Mouse (Mus musculus) small intestine, adult 2 months (tissue): ENCODE results near the gene Sh3pxd2a. TPM values are rescaled to one million over a fixed set of nuclear protein-coding genes. Genes with fewer than 3 reads are reported as not detected.

Experiments used
- H3K27ac ChIP-seq: fragments of 200-500 bp; 2 replicates; pipeline ENCODE4 v1.5.1; 2012; ENCODE audit warnings: low read depth, low read length, control low read depth, inconsistent platforms; ENCODE audit not compliant: insufficient read depth
- H3K27me3 ChIP-seq: fragments of 200-500 bp; 2 replicates; pipeline ENCODE4 v1.6.1; 2012; ENCODE audit warnings: mild to moderate bottlenecking, moderate library complexity, low read length, inconsistent platforms; ENCODE audit not compliant: control insufficient read depth, insufficient read depth
- H3K36me3 ChIP-seq: fragments of 200-500 bp; 2 replicates; pipeline ENCODE4 v1.6.1; 2012; ENCODE audit warnings: mild to moderate bottlenecking, low read length, control low read depth, inconsistent platforms; ENCODE audit not compliant: control insufficient read depth, insufficient read depth
- H3K4me1 ChIP-seq: fragments of 200-500 bp; 2 replicates; pipeline ENCODE4 v1.6.1; 2012; ENCODE audit warnings: low read length, inconsistent platforms, mixed read lengths; ENCODE audit not compliant: control insufficient read depth, insufficient read depth, insufficient read length
- H3K4me3 ChIP-seq: fragments of 200-500 bp; 2 replicates; pipeline ENCODE4 v1.5.1; 2012; ENCODE audit warnings: low read depth, mild to moderate bottlenecking, control low read depth, inconsistent platforms, low read length, moderate library complexity
- CTCF ChIP-seq: fragments of 200-500 bp; IDR thresholded peaks from 2 replicates; pipeline ENCODE4 v1.5.1; 2012; ENCODE audit warnings: low read depth, mild to moderate bottlenecking, control low read depth, inconsistent platforms, low read length, moderate library complexity, mixed read lengths; ENCODE audit not compliant: insufficient replicate concordance, insufficient read length; ENCODE audit errors: extremely low read depth
- POLR2A ChIP-seq: fragments of 200-500 bp; IDR thresholded peaks from 2 replicates; pipeline ENCODE4 v1.6.1; 2012; ENCODE audit warnings: low read depth, mild to moderate bottlenecking, control low read depth, inconsistent platforms, low read length, moderate library complexity
- WGBS: fragments of 180-500 bp; shearing (Covaris S2); methylation state at CpG from one replicate; pipeline ENCODE4 v1.1.7; 2018; 5-methylcytosine and 5-hydroxymethylcytosine counted together
- polyA plus RNA-seq: library from polyadenylated mRNA; depleted of rRNA; stranded (reverse); fragments of >200 nt; gene quantifications from 2 replicates; pipeline ENCODE4 v1.2.3, GENCODE M21; 2012

The Sh3pxd2a gene
- polyA plus RNA-seq, 1 experiment: 6.3 TPM

GRCm38 (mm10) chr19:47306917-47307315, 157.3 kb downstream of the Sh3pxd2a start:
- Histone ChIP-seq H3K4me3 (no peak overlapping the region), H3K4me1 (peaks cover 2% of the 10 kb centered on the region; the same call in 1 of the 2 replicates), H3K36me3 (no peaks in the 10 kb centered on the region), H3K27ac (no peak overlapping the region), H3K27me3 (no peaks in the 10 kb centered on the region)
- WGBS: 78% methylated on average over 8 of the region's 8 CpGs
- no peak for TF ChIP-seq POLR2A

DNA sequence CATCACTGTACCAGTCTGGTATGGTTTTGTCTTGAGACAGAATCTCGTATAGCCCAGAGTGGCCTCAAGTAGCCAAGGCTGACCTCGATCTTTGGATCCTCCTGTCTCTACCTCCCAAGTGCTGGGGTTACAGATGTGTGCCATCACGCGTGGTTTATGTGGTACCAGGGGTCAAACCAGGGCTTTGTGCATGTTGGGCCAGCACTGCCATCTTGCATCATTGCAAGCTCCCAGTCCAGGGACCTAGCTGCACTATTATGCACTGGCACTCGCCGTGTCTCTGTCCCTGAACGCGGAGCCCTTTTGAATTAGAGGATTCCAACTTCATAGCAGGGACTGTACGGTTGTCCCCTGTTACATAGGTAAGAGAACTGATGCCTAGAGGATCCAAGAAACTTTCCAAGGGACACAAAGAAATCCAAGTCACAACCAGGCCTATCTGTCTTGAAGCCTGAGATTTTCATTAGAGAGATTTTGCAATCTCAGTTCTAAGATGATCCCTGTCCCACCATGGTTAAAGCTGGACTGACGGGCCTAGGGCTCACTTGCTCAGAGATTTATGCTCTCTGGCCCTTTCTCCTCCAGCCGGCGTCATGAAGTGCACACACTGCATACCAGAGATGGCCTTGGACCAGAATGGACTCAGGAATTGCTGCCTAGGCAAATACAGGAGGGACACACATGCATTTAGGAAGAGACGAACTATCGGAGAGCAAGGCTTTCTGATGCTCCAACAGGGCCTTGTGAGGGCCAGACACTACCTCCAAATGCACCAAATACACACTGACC, 157.9 kb downstream of the Sh3pxd2a start:
- Histone ChIP-seq H3K27ac (no peak overlapping the region), H3K4me1 (peaks cover 2% of the 10 kb centered on the region; the same call in 1 of the 2 replicates), H3K27me3 (no peaks in the 10 kb centered on the region), H3K4me3 (no peak overlapping the region), H3K36me3 (no peaks in the 10 kb centered on the region)
- 88% methylated on average over 14 of the region's 14 CpGs for whole genome bisulfite sequencing
- no peak for TF ChIP-seq CTCF
- no peak for TF ChIP-seq POLR2A

DNA sequence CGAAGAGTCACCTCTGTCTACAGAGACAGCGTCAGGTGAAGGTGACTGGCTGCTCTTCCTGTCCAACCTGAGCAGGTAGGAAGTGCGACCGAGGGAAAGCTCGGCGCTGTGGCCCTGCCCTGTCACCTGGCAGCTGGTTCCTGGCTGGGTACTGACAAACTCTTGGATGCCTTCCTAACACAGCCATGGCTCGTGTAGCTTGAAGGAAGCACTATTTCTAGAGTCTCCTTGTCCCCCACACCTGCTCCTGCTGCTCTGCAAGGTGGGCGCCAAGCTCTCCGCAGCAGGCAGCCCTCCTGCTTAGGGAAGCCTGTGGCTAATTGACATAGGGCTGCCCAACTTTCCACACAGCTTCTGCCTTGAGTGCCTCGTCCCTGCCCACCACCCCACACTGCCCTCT, 158.8 kb downstream of the Sh3pxd2a start:
- Histone ChIP-seq H3K27me3 (no peaks in the 10 kb centered on the region), H3K36me3 (no peaks in the 10 kb centered on the region), H3K4me1 (peaks cover 2% of the 10 kb centered on the region), H3K27ac (no peak overlapping the region), H3K4me3 (no peak overlapping the region)
- no peak for TF ChIP-seq POLR2A
- no peak for TF ChIP-seq CTCF
- WGBS: 67% methylated on average over 10 of the region's 10 CpGs

GRCm38 (mm10) chr19:47304170-47304745, 159.9 kb downstream of the Sh3pxd2a start:
- Histone ChIP-seq H3K4me1 (peaks cover 2% of the 10 kb centered on the region), H3K27me3 (no peaks in the 10 kb centered on the region), H3K36me3 (no peaks in the 10 kb centered on the region), H3K4me3 (no peak overlapping the region), H3K27ac (no peak overlapping the region)
- TF ChIP-seq POLR2A (no peak), CTCF (no peak)
- WGBS: 89% methylated on average over 5 of the region's 5 CpGs

DNA sequence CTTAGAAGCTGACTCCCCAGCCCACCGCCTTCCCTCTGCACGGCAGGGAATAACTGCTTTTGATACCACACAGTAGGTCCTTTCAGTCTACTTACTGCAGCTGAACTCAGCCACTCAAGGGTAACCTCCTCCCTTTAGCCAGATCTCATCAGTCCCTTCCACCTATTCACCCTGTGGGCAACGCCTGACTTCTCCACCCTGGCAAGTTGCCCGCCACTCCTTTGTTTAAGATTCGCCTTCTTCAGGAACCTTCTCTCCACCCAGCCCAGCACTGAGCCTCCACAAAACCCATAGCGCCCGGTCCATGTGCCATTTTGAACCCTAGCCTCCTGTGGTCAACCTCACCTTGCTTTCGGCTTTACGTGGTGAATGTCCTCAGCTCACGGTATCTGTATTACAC, 161.1 kb downstream of the Sh3pxd2a start:
- no peak for TF ChIP-seq POLR2A
- TF ChIP-seq CTCF: no peak
- Histone ChIP-seq H3K4me1 (peaks cover 2% of the 10 kb centered on the region), H3K27me3 (no peaks in the 10 kb centered on the region), H3K36me3 (no peaks in the 10 kb centered on the region), H3K4me3 (no peak overlapping the region), H3K27ac (no peak overlapping the region)
- WGBS: 69% methylated on average over 10 of the region's 10 CpGs

DNA sequence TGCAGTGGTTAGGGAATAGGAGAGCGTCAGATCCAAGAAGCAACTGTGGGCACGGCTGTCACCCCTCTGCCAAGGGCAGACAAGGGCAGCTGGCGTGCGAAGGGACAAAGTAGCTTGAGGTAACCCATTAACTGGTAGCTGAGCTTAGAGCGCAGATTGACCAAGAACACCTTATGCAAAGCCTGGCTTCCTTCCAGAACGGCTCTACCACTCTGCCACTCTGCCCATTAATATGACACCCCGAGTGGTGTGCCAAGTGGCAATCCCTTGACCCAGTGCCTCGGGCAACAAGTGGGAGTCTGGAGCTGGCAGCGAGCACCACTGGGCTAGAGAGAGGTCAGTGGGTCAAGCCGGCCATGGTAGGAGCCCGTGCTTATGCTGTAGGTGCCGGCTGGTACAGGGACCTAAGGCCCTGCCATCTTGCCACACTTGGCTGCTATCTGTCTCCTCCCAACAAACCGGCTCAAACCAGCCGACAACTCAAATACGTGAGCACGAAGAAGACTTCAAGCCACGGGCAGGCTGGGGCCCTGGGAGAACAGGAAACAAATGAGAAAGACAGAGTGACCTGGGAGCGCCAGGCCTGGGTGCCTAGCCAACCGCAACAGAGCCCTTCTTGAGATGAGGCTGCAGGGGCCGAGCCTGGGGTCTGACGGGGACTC, 161.9 kb downstream of the Sh3pxd2a start:
- whole genome bisulfite sequencing: 70% methylated on average over 21 of the region's 21 CpGs
- Histone ChIP-seq H3K36me3 (no peaks in the 10 kb centered on the region), H3K27ac (no peak overlapping the region), H3K4me3 (no peak overlapping the region), H3K27me3 (no peaks in the 10 kb centered on the region), H3K4me1 (peaks cover 2% of the 10 kb centered on the region)
- TF ChIP-seq CTCF (no peak), POLR2A (no peak)
